Mouse (Mus musculus): ENCODE data around the gene Tdrkh. TPM values are rescaled to one million over a fixed set of nuclear protein-coding genes. Genes with fewer than 3 reads are reported as not detected.

Gene Tdrkh
- polyA plus RNA-seq (2012; rRNA removed), result 15.5 and 17.0 TPM in 2 replicates

- DNase-seq (ENCODE audit: extremely low spot score in 1 of 2, low spot score in 1 of 2), result peak; percentile 98 to 99
Observed at GRCm38 (mm10) chr3:94413031-94413679, at the start of gene Tdrkh. Tdrkh (plus strand) TSS chr3:94413273.

- DNase-seq (ENCODE audit: extremely low spot score in 1 of 2, low spot score in 1 of 2), result no peak
Observed at GRCm38 (mm10) chr3:94363291-94364153, 49.6 kb upstream of the Tdrkh start.

- no peak for DNase-seq (ENCODE audit: extremely low spot score in 1 of 2, low spot score in 1 of 2)
Observed at GRCm38 (mm10) chr3:94364154-94364526, 48.9 kb upstream of the Tdrkh start.

GRCm38 (mm10) chr3:94366761-94367160 lies 46.3 kb upstream of the Tdrkh start:
- DNase-seq (ENCODE audit: extremely low spot score in 1 of 2, low spot score in 1 of 2), result peak; percentile 58 to 94

GRCm38 (mm10) chr3:94367511-94367910 lies 45.6 kb upstream of the Tdrkh start:
- DNase-seq (ENCODE audit: extremely low spot score in 1 of 2, low spot score in 1 of 2), result no peak

- no peak for DNase-seq (ENCODE audit: extremely low spot score in 1 of 2, low spot score in 1 of 2)
Observed at GRCm38 (mm10) chr3:94368631-94369030, 44.4 kb upstream of the Tdrkh start.

GRCm38 (mm10) chr3:94369709-94370108 lies 43.4 kb upstream of the Tdrkh start:
- no peak for DNase-seq (ENCODE audit: extremely low spot score in 1 of 2, low spot score in 1 of 2)

- DNase-seq (ENCODE audit: extremely low spot score in 1 of 2, low spot score in 1 of 2), result no peak
Observed at GRCm38 (mm10) chr3:94371637-94372036, 41.4 kb upstream of the Tdrkh start.

GRCm38 (mm10) chr3:94372038-94372437 lies 41.0 kb upstream of the Tdrkh start:
- DNase-seq (ENCODE audit: extremely low spot score in 1 of 2, low spot score in 1 of 2), result no peak

GRCm38 (mm10) chr3:94372641-94373040 lies 40.4 kb upstream of the Tdrkh start, which contains the start of gene Rorc:
Rorc (plus strand) TSS chr3:94372794.
- DNase-seq (ENCODE audit: extremely low spot score in 1 of 2, low spot score in 1 of 2), result no peak

GRCm38 (mm10) chr3:94373090-94373489 lies 40.0 kb upstream of the Tdrkh start:
- DNase-seq (ENCODE audit: extremely low spot score in 1 of 2, low spot score in 1 of 2), result no peak

- no peak for DNase-seq (ENCODE audit: extremely low spot score in 1 of 2, low spot score in 1 of 2)
Observed at GRCm38 (mm10) chr3:94373597-94374011, 39.5 kb upstream of the Tdrkh start.

GRCm38 (mm10) chr3:94374636-94375035 lies 38.4 kb upstream of the Tdrkh start:
- DNase-seq (ENCODE audit: extremely low spot score in 1 of 2, low spot score in 1 of 2), result no peak

- DNase-seq (ENCODE audit: extremely low spot score in 1 of 2, low spot score in 1 of 2), result no peak
Observed at GRCm38 (mm10) chr3:94375146-94375545, 37.9 kb upstream of the Tdrkh start.

GRCm38 (mm10) chr3:94375861-94376260 lies 37.2 kb upstream of the Tdrkh start:
- DNase-seq (ENCODE audit: extremely low spot score in 1 of 2, low spot score in 1 of 2), result no peak

GRCm38 (mm10) chr3:94377028-94377923 lies 35.8 kb upstream of the Tdrkh start:
- DNase-seq (ENCODE audit: extremely low spot score in 1 of 2, low spot score in 1 of 2), result no peak

- DNase-seq (ENCODE audit: extremely low spot score in 1 of 2, low spot score in 1 of 2), result peak in 1 of 2 experiments; percentile 47
Observed at GRCm38 (mm10) chr3:94379831-94380510, 33.1 kb upstream of the Tdrkh start.

GRCm38 (mm10) chr3:94382308-94382707 lies 30.8 kb upstream of the Tdrkh start:
- DNase-seq (ENCODE audit: extremely low spot score in 1 of 2, low spot score in 1 of 2), result no peak

GRCm38 (mm10) chr3:94383476-94383875 lies 29.6 kb upstream of the Tdrkh start:
- no peak for DNase-seq (ENCODE audit: extremely low spot score in 1 of 2, low spot score in 1 of 2)

GRCm38 (mm10) chr3:94386671-94387070 lies 26.4 kb upstream of the Tdrkh start:
- DNase-seq (ENCODE audit: extremely low spot score in 1 of 2, low spot score in 1 of 2), result no peak

Data from frontal cortex, adult 2 months (tissue).